In genomic region chr12:70910241-70910720, GRCm38 (mm10) we compare ENCODE assay signal across 9 mouse cellular contexts. TPM values are rescaled to one million over a fixed set of nuclear protein-coding genes. Genes with fewer than 3 reads are reported as not detected.
DNase-seq lines count a peak whose midpoint lies in the region; ATAC-seq and TF ChIP-seq lines count a peak whose summit lies in the region.
"Had no signal": no experiment of that assay in that cellular context is flagged by ENCODE, and none has a peak within 500 bp of the region (broad histone marks: within the 10 kb centered on the region; RNA-seq: fewer than 3 reads in every experiment).

No protein-coding gene starts in this region.

- peak; percentile 93 for TF ChIP-seq CTCF in G1E (IDR thresholded peaks at IDR 0.05; ENCODE audit: low read depth, low read length)
- peak; percentile 80 for TF ChIP-seq CTCF in lung, adult 2 months (IDR thresholded peaks at IDR 0.05; ENCODE audit: insufficient read depth, low read length)

- H3K4me3 ChIP-seq in G1E (ENCODE audit: low read depth, low read length): no peak overlapping the region
- H3K4me3 ChIP-seq in forebrain, embryonic 15.5 days: no peak overlapping the region
- H3K4me3 ChIP-seq in lung, adult 2 months (replicated peaks; ENCODE audit: extremely low read depth, low read depth, low read length): no peak overlapping the region
- no peak overlapping the region for H3K4me3 ChIP-seq in neural tube, embryonic 15.5 days (replicated peaks)

- TF ChIP-seq POLR2A in lung, adult 2 months (IDR thresholded peaks at IDR 0.05; ENCODE audit: borderline replicate concordance, extremely low read depth, low read depth, low read length): no peak

- no peak overlapping the region for H3K4me2 ChIP-seq in forebrain, embryonic 15.5 days (replicated peaks)
- no peak overlapping the region for H3K4me2 ChIP-seq in neural tube, embryonic 15.5 days

- H3K4me1 ChIP-seq in G1E (ENCODE audit: insufficient read depth, low read depth, low read length): peaks cover 26% of the 10 kb centered on the region
- no peaks in the 10 kb centered on the region for H3K4me1 ChIP-seq in forebrain, embryonic 15.5 days
- peaks cover 4% of the 10 kb centered on the region; the same call in 1 of the 2 replicates for H3K4me1 ChIP-seq in lung, adult 2 months (ENCODE audit: control insufficient read depth, insufficient read depth, low read length)
- H3K4me1 ChIP-seq in neural tube, embryonic 15.5 days: peaks cover 13% of the 10 kb centered on the region

- H3K27me3 ChIP-seq in G1E (ENCODE audit: insufficient read depth, low read length): peaks cover 8% of the 10 kb centered on the region
- no peaks in the 10 kb centered on the region for H3K27me3 ChIP-seq in forebrain, embryonic 15.5 days
- no peaks in the 10 kb centered on the region for H3K27me3 ChIP-seq in neural tube, embryonic 15.5 days (replicated peaks)

- no peak overlapping the region for H3K27ac ChIP-seq in forebrain, embryonic 15.5 days (replicated peaks)
- H3K27ac ChIP-seq in neural tube, embryonic 15.5 days (replicated peaks): no peak overlapping the region
- H3K27ac ChIP-seq: macrophage had no signal

- DNase-seq in G1E (ENCODE audit: low spot score): peak; percentile 45
- DNase-seq in cerebellum, adult 11-12 months: peak; percentile 61
- DNase-seq in heart, postnatal 36 days: peak; percentile 86 to 88
- DNase-seq in layer of hippocampus, adult 11-12 months (ENCODE audit: low spot score): peak; percentile 83
- DNase-seq in lung, adult 2 months: peak; percentile 88
- DNase-seq in testis, postnatal 10 days (ENCODE audit: low spot score): peak; percentile 87

- 11% methylated on average over 9 of the region's 9 CpGs for WGBS in forebrain, embryonic 15.5 days
- 8% methylated on average over 9 of the region's 9 CpGs for WGBS in lung, adult 2 months
- 10% methylated on average over 9 of the region's 9 CpGs for WGBS in neural tube, embryonic 15.5 days

- H3K36me3 ChIP-seq in G1E (replicated peaks): no peaks in the 10 kb centered on the region
- no peaks in the 10 kb centered on the region for H3K36me3 ChIP-seq in forebrain, embryonic 15.5 days
- H3K36me3 ChIP-seq in neural tube, embryonic 15.5 days: no peaks in the 10 kb centered on the region

- ATAC-seq in G1E (ENCODE audit: extremely low read depth, insufficient number of reproducible peaks, low FRiP score, poor library complexity, severe bottlenecking): peak; percentile 40; the same call in 1 of the 2 replicates
- ATAC-seq in forebrain, embryonic 15.5 days (replicated peaks): peak; percentile 51
- ATAC-seq in neural tube, embryonic 15.5 days (ENCODE audit: low FRiP score): peak; percentile 38; the same call in 1 of the 2 replicates

- H3K9me3 ChIP-seq in G1E (replicated peaks): no peaks in the 10 kb centered on the region
- no peaks in the 10 kb centered on the region for H3K9me3 ChIP-seq in forebrain, embryonic 15.5 days
- H3K9me3 ChIP-seq in neural tube, embryonic 15.5 days (replicated peaks): no peaks in the 10 kb centered on the region

- no peak overlapping the region for H3K9ac ChIP-seq in forebrain, embryonic 15.5 days (replicated peaks)
- H3K9ac ChIP-seq in neural tube, embryonic 15.5 days (replicated peaks): no peak overlapping the region

- intact Hi-C loops in heart, postnatal 36 days (cut with DNase I): loop anchor here (5.0 to 10.0 kb wide), 2 partner anchors 565 to 678 kb away; partner anchors contain the start of genes Pygl and Trim9

RNA-seq across cellular contexts. Expression of gene Actr10, which starts 27.4 kb away (rescaled TPM):
- total RNA-seq in G1E (2014; fragmentation: Nextera tagmentation) (113 and 139 TPM in 2 replicates), G1E (2017) (126 and 142 TPM in 2 replicates)
- 3.5 and 5.3 TPM in 2 replicates for polyA plus RNA-seq in G1E (2012)
- 223 and 242 TPM in 2 replicates for polyA plus RNA-seq in forebrain, embryonic 15.5 days (2015; fragmentation: Nextera tagmentation; extraction: Ambion mirVana)
- total RNA-seq in heart, postnatal 36 days (2021): 100 to 1,000 TPM; 134 to 142 TPM
- polyA plus RNA-seq in lung, adult 2 months (2012; rRNA removed): 11.7 and 26.5 TPM in 2 replicates
- 181 and 190 TPM in 2 replicates for polyA plus RNA-seq in neural tube, embryonic 15.5 days (2015; fragmentation: Nextera tagmentation; extraction: Ambion mirVana)
